Mouse (Mus musculus): ENCODE measurements around the gene Rere.

The Rere gene

GRCm38 (mm10) chr4:150281018-150281761, at the start of gene Rere:
TSS of gene Rere (plus strand) at chr4:150281646.
- DNase-seq (ENCODE audit: low read depth, low spot score): peak; percentile 97

DNA sequence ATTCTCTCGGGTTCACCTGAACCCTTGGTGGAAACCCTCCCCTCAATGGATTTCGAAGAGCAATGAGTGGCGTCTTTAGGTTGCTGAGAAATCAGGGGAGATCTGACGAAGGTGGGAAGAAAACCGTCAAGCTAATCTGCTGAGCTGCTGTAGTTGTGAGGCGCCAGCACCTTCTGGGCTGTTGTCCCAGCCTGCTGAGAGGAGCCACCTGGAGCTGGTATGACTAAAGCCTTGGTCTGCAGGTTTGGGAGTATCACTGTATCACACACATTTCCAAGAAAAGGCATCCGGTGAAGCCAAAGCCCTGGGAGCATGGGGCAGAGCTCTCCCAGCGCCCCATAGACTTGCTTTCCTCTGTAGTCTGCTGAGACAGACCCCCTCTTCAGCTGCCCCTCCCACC, 49.6 kb upstream of the Rere start:
- no peak for DNase-seq (ENCODE audit: low read depth, low spot score)

GRCm38 (mm10) chr4:150234599-150235327, 46.7 kb upstream of the Rere start:
- peak; percentile 58 for DNase-seq (ENCODE audit: low read depth, low spot score)

DNA sequence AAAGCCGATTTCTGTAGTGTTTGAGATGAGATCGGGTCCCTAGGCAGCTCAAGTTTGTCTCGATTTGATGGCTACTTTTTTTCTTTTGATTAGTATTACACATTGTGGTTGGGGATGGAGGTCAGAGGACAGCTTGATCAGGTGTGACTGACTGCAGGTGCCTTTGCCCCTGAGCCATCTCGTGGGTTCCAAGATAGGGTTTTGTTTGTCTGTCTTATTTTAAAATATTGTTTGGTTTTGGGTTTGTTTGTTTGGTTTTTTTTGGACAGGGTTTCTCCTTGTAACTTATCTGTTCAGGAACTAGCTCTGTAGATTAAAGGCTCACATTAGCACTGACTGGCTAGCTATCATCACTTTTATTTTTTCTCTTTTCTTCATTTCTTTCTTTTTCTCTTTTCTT, 45.9 kb upstream of the Rere start:
- peak; percentile 62 for DNase-seq (ENCODE audit: low read depth, low spot score)

DNA sequence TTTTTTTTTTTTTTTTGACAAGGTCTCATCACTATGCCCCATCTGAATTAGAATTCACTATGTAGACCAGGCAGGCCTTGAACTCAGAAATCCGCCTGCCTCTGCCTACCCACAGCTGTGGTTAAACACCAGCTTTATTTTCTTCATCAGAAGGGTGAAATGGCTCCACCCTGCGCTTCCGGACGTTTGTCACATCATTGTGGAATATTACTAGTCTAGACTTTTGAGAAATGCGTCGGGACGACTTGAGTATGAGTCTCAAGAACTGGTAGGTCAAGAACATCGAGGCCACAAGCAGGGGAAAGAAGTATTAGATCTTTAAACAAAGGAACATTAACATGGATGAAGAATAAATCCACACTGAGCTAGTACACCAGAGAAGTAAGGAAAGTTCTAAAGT, 45.4 kb upstream of the Rere start:
- no peak for DNase-seq (ENCODE audit: low read depth, low spot score)

- DNase-seq (ENCODE audit: low read depth, low spot score): peak; percentile 99
Observed at GRCm38 (mm10) chr4:150236521-150237481, 44.6 kb upstream of the Rere start, which contains the start of gene Eno1. TSS of gene Eno1 (plus strand) at chr4:150236721.

- DNase-seq (ENCODE audit: low read depth, low spot score): peak; percentile 45
Observed at GRCm38 (mm10) chr4:150237636-150238361, 43.6 kb upstream of the Rere start.

DNA sequence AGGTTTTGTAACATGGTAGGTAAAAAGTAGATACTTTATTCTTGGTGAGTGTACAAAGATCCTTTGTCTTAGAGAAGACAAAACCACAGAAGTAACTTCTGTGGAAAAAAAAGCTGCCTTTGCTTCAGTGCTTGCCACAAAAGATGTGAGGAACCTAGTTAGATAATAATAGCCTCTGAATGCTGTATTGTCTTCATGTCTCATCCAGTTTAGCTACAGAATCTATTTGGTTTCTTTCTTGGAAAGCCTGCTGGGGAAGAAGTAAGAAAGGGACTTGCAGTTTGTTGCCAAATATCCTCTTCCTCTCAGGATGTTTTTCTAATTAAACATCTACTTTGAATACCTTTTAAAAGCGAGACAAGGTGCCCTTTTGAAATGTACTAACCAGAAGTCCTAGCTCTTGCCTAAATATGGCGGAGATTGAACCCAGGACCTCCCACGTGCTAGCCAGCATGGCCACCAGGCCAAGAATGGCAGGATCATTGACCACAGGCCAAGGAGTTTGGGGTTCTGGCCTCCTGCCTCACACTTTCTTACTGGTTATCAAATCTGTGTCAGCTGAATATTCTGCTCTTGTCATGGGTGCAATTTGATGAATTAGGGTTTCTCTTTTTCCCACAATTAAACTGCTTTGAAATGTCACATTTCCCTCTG, 42.9 kb upstream of the Rere start:
- DNase-seq (ENCODE audit: low read depth, low spot score): peak; percentile 57

DNA sequence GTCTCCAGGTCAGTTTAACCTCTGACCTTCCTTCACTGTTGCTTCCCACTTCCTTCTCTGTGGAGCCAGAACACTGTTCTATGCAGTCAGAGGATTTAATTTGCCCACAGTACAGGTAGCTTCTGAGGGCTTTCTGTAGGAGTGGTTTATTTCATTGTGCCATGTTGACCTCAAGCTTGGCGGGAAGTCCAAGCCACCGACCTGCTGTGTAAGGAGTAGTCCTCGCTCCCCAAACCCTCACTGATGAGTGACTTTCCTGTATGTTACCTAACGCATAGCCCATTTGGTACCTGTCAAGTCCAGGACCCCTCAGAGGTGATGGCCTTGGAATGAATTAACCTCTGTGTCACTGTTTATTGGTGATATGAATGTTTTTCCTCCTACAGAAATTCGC, 42.4 kb upstream of the Rere start:
- no peak for DNase-seq (ENCODE audit: low read depth, low spot score)

DNA sequence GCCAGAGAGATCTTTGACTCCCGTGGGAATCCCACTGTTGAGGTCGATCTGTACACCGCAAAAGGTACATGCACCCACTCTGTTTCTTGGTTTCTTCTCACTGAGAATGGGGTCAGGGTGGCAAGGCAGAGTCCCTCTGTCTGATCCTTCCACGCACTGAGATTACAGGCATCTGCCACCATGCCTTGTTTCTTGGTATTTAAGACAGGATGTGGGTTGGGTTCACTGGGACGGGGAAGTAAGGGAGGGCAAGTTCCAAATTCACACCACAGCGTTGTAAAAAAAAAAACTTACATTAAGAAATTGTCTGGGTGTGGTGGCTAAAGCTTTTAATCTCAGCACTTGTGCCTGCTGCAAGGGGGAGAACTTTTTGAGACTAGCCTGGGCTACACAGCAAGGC, 41.9 kb upstream of the Rere start:
- DNase-seq (ENCODE audit: low read depth, low spot score): no peak

GRCm38 (mm10) chr4:150239951-150240368, 41.5 kb upstream of the Rere start:
- peak; percentile 94 for DNase-seq (ENCODE audit: low read depth, low spot score)

- DNase-seq (ENCODE audit: low read depth, low spot score): no peak
Observed at GRCm38 (mm10) chr4:150240381-150240886, 41.0 kb upstream of the Rere start.

- no peak for DNase-seq (ENCODE audit: low read depth, low spot score)
Observed at GRCm38 (mm10) chr4:150241708-150242107, 39.7 kb upstream of the Rere start.

GRCm38 (mm10) chr4:150242745-150243144, 38.7 kb upstream of the Rere start:
- no peak for DNase-seq (ENCODE audit: low read depth, low spot score)

GRCm38 (mm10) chr4:150245876-150246275, 35.6 kb upstream of the Rere start:
- DNase-seq (ENCODE audit: low read depth, low spot score): no peak

DNA sequence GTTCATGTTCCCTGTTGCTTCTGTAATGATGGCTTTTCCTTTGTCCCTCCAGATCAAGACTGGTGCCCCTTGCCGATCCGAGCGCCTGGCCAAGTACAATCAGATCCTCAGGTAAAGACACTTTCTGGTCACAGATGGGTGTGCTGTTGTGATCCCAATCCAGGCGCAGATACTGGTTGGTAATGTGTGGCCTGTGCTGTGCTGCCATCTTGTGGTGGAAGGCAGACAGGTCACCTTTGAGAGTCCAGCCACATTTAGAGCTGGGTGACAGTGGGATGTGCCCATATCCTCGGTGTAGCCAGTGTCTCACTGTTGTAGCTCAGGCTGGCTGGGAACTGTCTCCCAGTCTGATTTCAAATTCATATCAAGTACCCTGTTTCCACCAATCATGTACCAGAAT, 33.4 kb upstream of the Rere start:
- DNase-seq (ENCODE audit: low read depth, low spot score): peak; percentile 60

DNA sequence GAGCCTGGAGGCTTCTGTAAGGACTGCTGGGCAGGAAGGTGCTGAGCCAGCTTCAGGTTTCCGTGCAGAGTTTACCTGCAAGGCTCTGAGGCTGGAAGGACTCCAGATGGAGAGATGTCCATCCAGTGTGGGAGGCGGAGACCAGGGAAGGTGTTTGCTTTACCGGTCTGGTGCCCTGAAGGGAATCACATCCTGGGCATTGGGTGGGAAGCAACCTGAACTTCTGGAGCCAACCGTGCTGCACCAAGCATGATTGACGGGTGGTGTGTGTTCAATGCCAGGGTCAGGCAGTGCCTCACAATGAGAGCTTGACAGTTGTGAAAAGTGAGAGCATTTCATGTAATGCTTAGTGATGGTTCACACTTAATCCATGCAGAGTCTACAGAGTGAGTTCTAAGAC, 32.5 kb upstream of the Rere start:
- DNase-seq (ENCODE audit: low read depth, low spot score): no peak

GRCm38 (mm10) chr4:150249731-150250270, 31.6 kb upstream of the Rere start:
- DNase-seq (ENCODE audit: low read depth, low spot score): peak; percentile 42

DNA sequence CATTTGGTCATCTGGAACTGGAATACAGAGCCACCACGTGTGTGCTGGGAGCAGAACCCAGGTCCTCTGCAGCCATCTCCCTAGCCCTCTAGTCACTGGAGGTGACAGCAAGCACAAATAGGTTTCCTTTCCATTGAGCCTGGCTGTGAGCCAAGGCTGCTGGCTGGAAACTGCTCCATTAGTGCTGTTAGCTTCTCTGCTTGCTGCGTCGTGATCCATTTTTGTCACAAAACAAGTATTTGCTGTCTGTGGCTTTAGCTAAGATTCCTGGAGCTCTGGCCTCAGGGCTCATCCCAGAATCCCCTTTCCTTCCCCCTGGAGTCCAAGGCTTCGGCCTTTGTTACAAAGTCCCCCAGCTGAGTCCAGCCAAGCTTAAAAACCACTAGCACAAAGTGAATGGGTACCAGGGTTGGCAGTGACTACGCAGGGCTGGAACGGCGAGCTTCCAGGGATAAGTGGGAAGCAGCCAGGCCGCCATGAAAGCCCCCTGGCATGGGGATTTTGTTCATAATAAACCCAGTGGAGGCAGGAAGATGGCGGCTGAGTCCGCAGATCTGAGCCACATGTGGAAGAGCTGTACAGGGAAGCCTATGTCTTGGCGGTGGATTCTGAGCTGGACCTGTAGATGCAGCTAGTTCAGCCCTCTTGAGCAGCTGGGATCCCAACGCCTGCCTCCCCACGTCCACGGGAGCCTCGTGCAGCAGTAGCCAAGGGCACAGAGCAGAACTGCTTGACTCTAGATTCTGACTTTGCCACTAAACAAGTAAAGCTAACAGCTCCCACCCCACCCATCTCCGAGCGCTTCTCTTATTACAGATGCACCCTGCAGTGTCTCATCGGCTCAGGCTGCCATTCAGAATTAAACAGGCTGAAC, 30.7 kb upstream of the Rere start:
- peak; percentile 56 for DNase-seq (ENCODE audit: low read depth, low spot score)
